Mouse (Mus musculus) stomach, postnatal 0 days (tissue): Measurements from ENCODE around the gene Cyp1a1. TPM values are rescaled to one million over a fixed set of nuclear protein-coding genes. Genes with fewer than 3 reads are reported as not detected.
A peak's percentile ranks its signal among the peaks of the same experiment; 100 is the strongest.

Source experiments
- ATAC-seq: fragments of 200-750 bp; cut with Nextera tagmentation; 2 replicates; pipeline ENCODE4 v1.8.0; 2017; ENCODE audit not compliant: low FRiP score, low TSS enrichment
- DNase-seq: peaks from one replicate; pipeline ENCODE4 v3.0.0-alpha.2; 2016; ENCODE audit warnings: low spot score
- H3K27ac ChIP-seq: fragments of 300-500 bp; sonication (generic); replicated peaks from 2 replicates; pipeline ENCODE4 v1.5.1; 2014; ENCODE audit warnings: mild to moderate bottlenecking, control low read depth
- H3K27me3 ChIP-seq: fragments of 300-500 bp; sonication (generic); 2 replicates; pipeline ENCODE4 v1.6.1; 2014; ENCODE audit warnings: low read length; ENCODE audit not compliant: control insufficient read depth, insufficient read depth
- H3K36me3 ChIP-seq: fragments of 300-500 bp; sonication (generic); 2 replicates; pipeline ENCODE4 v1.6.1; 2014; ENCODE audit warnings: low read length, mixed read lengths; ENCODE audit not compliant: control insufficient read depth, insufficient read depth
- H3K4me1 ChIP-seq: fragments of 300-500 bp; sonication (generic); replicated peaks from 2 replicates; pipeline ENCODE4 v1.6.1; 2014; ENCODE audit warnings: antibody characterized with exemption; ENCODE audit not compliant: control insufficient read depth, insufficient read depth
- H3K4me2 ChIP-seq: fragments of 300-500 bp; sonication (generic); replicated peaks from 2 replicates; pipeline ENCODE4 v1.6.1; 2014; ENCODE audit warnings: low read depth, mild to moderate bottlenecking, control low read depth, moderate library complexity
- H3K4me3 ChIP-seq: fragments of 300-500 bp; sonication (generic); 2 replicates; pipeline ENCODE4 v1.5.1; 2014; ENCODE audit warnings: low read depth, low read length, control low read depth
- H3K9ac ChIP-seq: fragments of 300-500 bp; sonication (generic); 2 replicates; pipeline ENCODE4 v1.6.1; 2014; ENCODE audit warnings: mild to moderate bottlenecking, low read length, control low read depth, mixed read lengths
- H3K9me3 ChIP-seq: fragments of 300-500 bp; sonication (generic); 2 replicates; pipeline ENCODE4 v1.6.1; 2016; ENCODE audit warnings: low read length; ENCODE audit not compliant: control insufficient read depth
- CTCF ChIP-seq: IDR thresholded peaks from 2 replicates; pipeline ENCODE4 v1.5.1; 2016; ENCODE audit warnings: antibody characterized with exemption, low read depth, mild to moderate bottlenecking, moderate library complexity
- EP300 ChIP-seq: optimal IDR thresholded peaks from 2 replicates; pipeline ENCODE3; 2016; ENCODE audit warnings: antibody characterized with exemption
- WGBS: fragments of 180-500 bp; shearing (Covaris S2); extraction: QIAGEN DNeasy Blood & Tissue Kit; methylation state at CpG from one replicate; pipeline ENCODE4 v1.1.7; 2014; 5-methylcytosine and 5-hydroxymethylcytosine counted together
- polyA plus RNA-seq: library from polyadenylated mRNA; unstranded; fragments of >200 nt; fragmentation: Nextera tagmentation; extraction: Ambion mirVana; gene quantifications from 2 replicates; pipeline ENCODE4 v1.2.1, GENCODE M21; 2015

The Cyp1a1 gene
- polyA plus RNA-seq, 1 experiment from 2014 or later = 0.11 TPM

GRCm38 (mm10) chr9:57724701-57725100 lies 37.0 kb downstream of the Cyp1a1 start:
- H3K4me3 ChIP-seq = no peak overlapping the region
- peaks cover 3% of the 10 kb centered on the region; the same call in 1 of the 2 replicates for H3K36me3 ChIP-seq
- TF ChIP-seq EP300 = no peak
- no peak for TF ChIP-seq CTCF
- WGBS = 90% methylated on average over 3 of the region's 3 CpGs
- no peak overlapping the region for H3K4me2 ChIP-seq
- no peaks in the 10 kb centered on the region for H3K9me3 ChIP-seq
- H3K4me1 ChIP-seq = 0 out of 2 replicates have a peak, but pooled peaks cover 3% of the 10 kb centered on the region
- H3K9ac ChIP-seq = no peak overlapping the region
- ATAC-seq (no peak), DNase-seq (no peak)
- H3K27ac ChIP-seq = no peak overlapping the region
- H3K27me3 ChIP-seq = no peaks in the 10 kb centered on the region

GRCm38 (mm10) chr9:57728312-57728711 lies 40.6 kb downstream of the Cyp1a1 start:
- Histone ChIP-seq H3K4me3 (no peak overlapping the region), H3K36me3 (no peaks in the 10 kb centered on the region), H3K4me2 (no peak overlapping the region), H3K4me1 (no peaks in the 10 kb centered on the region), H3K9me3 (no peaks in the 10 kb centered on the region), H3K27ac (no peak overlapping the region), H3K9ac (no peak overlapping the region), H3K27me3 (no peaks in the 10 kb centered on the region)
- 91% methylated on average over 1 of the region's 1 CpGs for WGBS
- TF ChIP-seq EP300 (no peak), CTCF (peak; percentile 34)
- ATAC-seq (no peak), DNase-seq (no peak)

GRCm38 (mm10) chr9:57733606-57734005 lies 45.9 kb downstream of the Cyp1a1 start:
- no peak for ATAC-seq
- Histone ChIP-seq H3K4me2 (no peak overlapping the region), H3K4me3 (no peak overlapping the region), H3K9me3 (no peaks in the 10 kb centered on the region), H3K9ac (no peak overlapping the region), H3K4me1 (no peaks in the 10 kb centered on the region), H3K27me3 (no peaks in the 10 kb centered on the region), H3K36me3 (no peaks in the 10 kb centered on the region), H3K27ac (no peak overlapping the region)
- TF ChIP-seq CTCF (no peak), EP300 (no peak)
- 98% methylated on average over 6 of the region's 6 CpGs for WGBS
- DNase-seq = no peak

- H3K9me3 ChIP-seq = no peaks in the 10 kb centered on the region
- H3K4me1 ChIP-seq = no peaks in the 10 kb centered on the region
- no peak for DNase-seq
- no peak overlapping the region for H3K4me3 ChIP-seq
- H3K27ac ChIP-seq = no peak overlapping the region
- WGBS = 87% methylated on average over 5 of the region's 5 CpGs
- no peak for ATAC-seq
- H3K27me3 ChIP-seq = no peaks in the 10 kb centered on the region
- H3K4me2 ChIP-seq = no peak overlapping the region
- peaks cover 9% of the 10 kb centered on the region; the same call in 1 of the 2 replicates for H3K36me3 ChIP-seq
- H3K9ac ChIP-seq = no peak overlapping the region
- TF ChIP-seq EP300 (no peak), CTCF (no peak)
These were observed 52.1 kb downstream of the Cyp1a1 start for GRCm38 (mm10) chr9:57739863-57740262.

- H3K4me3 ChIP-seq = no peak overlapping the region
- H3K27ac ChIP-seq = no peak overlapping the region
- peak; percentile 45 for DNase-seq
- whole genome bisulfite sequencing = 73% methylated on average over 3 of the region's 3 CpGs
- no peaks in the 10 kb centered on the region for H3K4me1 ChIP-seq
- H3K9me3 ChIP-seq = no peaks in the 10 kb centered on the region
- no peak overlapping the region for H3K4me2 ChIP-seq
- no peak overlapping the region for H3K9ac ChIP-seq
- peaks cover 33% of the 10 kb centered on the region for H3K36me3 ChIP-seq
- ATAC-seq = no peak; the same call in 1 of the 2 replicates
- TF ChIP-seq EP300 (no peak), CTCF (peak; percentile 96)
- H3K27me3 ChIP-seq = no peaks in the 10 kb centered on the region
These were observed 56.8 kb downstream of the Cyp1a1 start for GRCm38 (mm10) chr9:57744462-57745091.

GRCm38 (mm10) chr9:57747067-57747466 lies 59.3 kb downstream of the Cyp1a1 start:
- H3K9me3 ChIP-seq = no peaks in the 10 kb centered on the region
- H3K27ac ChIP-seq = no peak overlapping the region
- H3K9ac ChIP-seq = no peak overlapping the region
- no peaks in the 10 kb centered on the region for H3K27me3 ChIP-seq
- H3K36me3 ChIP-seq = peaks cover 46% of the 10 kb centered on the region
- H3K4me3 ChIP-seq = no peak overlapping the region
- no peak for ATAC-seq
- H3K4me2 ChIP-seq = no peak overlapping the region
- no peak for DNase-seq
- TF ChIP-seq CTCF (no peak), EP300 (no peak)
- WGBS = 58% methylated on average over 1 of the region's 1 CpGs
- no peaks in the 10 kb centered on the region for H3K4me1 ChIP-seq
